Comparison of ENCODE assay signal across 21 mouse cellular contexts in the genomic region with DNA sequence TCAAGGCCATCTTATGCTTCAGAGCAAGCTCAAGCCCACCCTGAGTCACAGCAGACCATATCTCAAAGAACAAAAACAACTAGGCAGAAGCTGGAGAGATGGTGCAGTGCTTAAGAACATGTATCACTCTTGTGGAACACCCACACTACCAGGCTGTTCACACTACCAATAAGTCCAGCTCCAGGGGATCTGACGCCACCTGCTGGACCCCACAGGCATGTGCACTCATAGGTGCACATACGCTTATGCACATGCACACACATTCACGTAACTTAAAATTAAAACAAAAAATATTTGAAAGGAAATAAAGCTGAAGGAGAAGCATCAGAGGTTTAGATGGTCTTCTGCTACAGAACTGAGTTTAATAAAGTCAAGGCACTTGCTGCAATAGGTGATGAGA. TPM values are rescaled to one million over a fixed set of nuclear protein-coding genes. Genes with fewer than 3 reads are reported as not detected.
DNase-seq lines count a peak whose midpoint lies in the region; ATAC-seq and TF ChIP-seq lines count a peak whose summit lies in the region.
"Had no signal": no experiment of that assay in that cellular context is flagged by ENCODE, and none has a peak within 500 bp of the region (broad histone marks: within the 10 kb centered on the region; RNA-seq: fewer than 3 reads in every experiment).

No protein-coding gene starts in this region.

- H3K4me2 ChIP-seq in liver, embryonic 12.5 days, result no peak overlapping the region
- H3K4me2 ChIP-seq: forebrain, embryonic 15.5 days; heart, embryonic 15.5 days; limb, embryonic 15.5 days; neural tube, embryonic 13.5 days had no signal

- no peaks in the 10 kb centered on the region for H3K27me3 ChIP-seq in heart, adult 2 months (ENCODE audit: control insufficient read depth, insufficient read depth, low read length)
- H3K27me3 ChIP-seq in liver, adult 2 months (ENCODE audit: control insufficient read depth, insufficient read depth, low read length), result no peaks in the 10 kb centered on the region
- H3K27me3 ChIP-seq in liver, embryonic 12.5 days (replicated peaks), result no peaks in the 10 kb centered on the region
- H3K27me3 ChIP-seq in ES-Bruce4 (ENCODE audit: control insufficient read depth, insufficient read depth, low read length, poor library complexity, severe bottlenecking), result no peaks in the 10 kb centered on the region
- H3K27me3 ChIP-seq: forebrain, embryonic 15.5 days; heart, embryonic 15.5 days; limb, embryonic 15.5 days; neural tube, embryonic 13.5 days had no signal

- WGBS in heart, adult 2 months, result 93% methylated on average over 3 of the region's 3 CpGs
- WGBS in liver, adult 2 months, result 94% methylated on average over 3 of the region's 3 CpGs
- WGBS in liver, embryonic 12.5 days (ENCODE audit: insufficient replicate concordance), result 75% methylated on average over 3 of the region's 3 CpGs

- H3K4me3 ChIP-seq in heart, adult 2 months, result no peak overlapping the region
- H3K4me3 ChIP-seq in liver, adult 2 months (ENCODE audit: insufficient read depth, low read depth, low read length), result no peak overlapping the region
- H3K4me3 ChIP-seq in liver, embryonic 12.5 days, result no peak overlapping the region
- H3K4me3 ChIP-seq in ES-Bruce4 (ENCODE audit: low read depth, low read length), result no peak overlapping the region
- H3K4me3 ChIP-seq: erythroblast, embryonic 14.5 days; forebrain, embryonic 15.5 days; heart, embryonic 15.5 days; limb, embryonic 15.5 days; neural tube, embryonic 13.5 days had no signal

- no peaks in the 10 kb centered on the region for H3K4me1 ChIP-seq in heart, adult 2 months (ENCODE audit: control insufficient read depth, insufficient read depth, low read length)
- H3K4me1 ChIP-seq in liver, adult 2 months (ENCODE audit: control insufficient read depth, insufficient read depth, low read length), result peaks cover 7% of the 10 kb centered on the region; the same call in 1 of the 2 replicates
- H3K4me1 ChIP-seq in liver, embryonic 12.5 days, result no peaks in the 10 kb centered on the region
- H3K4me1 ChIP-seq in ES-Bruce4 (ENCODE audit: control insufficient read depth, insufficient read depth, low read length), result peaks cover 2% of the 10 kb centered on the region
- H3K4me1 ChIP-seq: limb, embryonic 15.5 days had no signal

- H3K27ac ChIP-seq in heart, adult 2 months, result no peak overlapping the region
- no peak overlapping the region for H3K27ac ChIP-seq in liver, adult 2 months (replicated peaks; ENCODE audit: insufficient read depth, low read depth, low read length)
- H3K27ac ChIP-seq in liver, embryonic 12.5 days, result no peak overlapping the region
- no peak overlapping the region for H3K27ac ChIP-seq in ES-Bruce4 (ENCODE audit: insufficient read depth, low read length)
- H3K27ac ChIP-seq: forebrain, embryonic 15.5 days; heart, embryonic 15.5 days; limb, embryonic 15.5 days; neural tube, embryonic 13.5 days had no signal

- peaks cover 5% of the 10 kb centered on the region; the same call in 1 of the 2 replicates for H3K9me3 ChIP-seq in liver, embryonic 12.5 days (replicated peaks)
- no peaks in the 10 kb centered on the region for H3K9me3 ChIP-seq in ES-Bruce4 (replicated peaks; ENCODE audit: control insufficient read depth, insufficient read depth, low read length, poor library complexity, severe bottlenecking)
- H3K9me3 ChIP-seq: forebrain, embryonic 15.5 days; heart, embryonic 15.5 days; limb, embryonic 15.5 days; neural tube, embryonic 13.5 days had no signal

- no peaks in the 10 kb centered on the region for H3K36me3 ChIP-seq in heart, adult 2 months (ENCODE audit: control insufficient read depth, insufficient read depth, low read length)
- H3K36me3 ChIP-seq in liver, adult 2 months (ENCODE audit: control insufficient read depth, insufficient read depth, low read length), result no peaks in the 10 kb centered on the region
- no peaks in the 10 kb centered on the region for H3K36me3 ChIP-seq in liver, embryonic 12.5 days
- H3K36me3 ChIP-seq in ES-Bruce4 (ENCODE audit: control insufficient read depth, insufficient read depth, low read length, poor library complexity, severe bottlenecking), result no peaks in the 10 kb centered on the region
- H3K36me3 ChIP-seq: forebrain, embryonic 15.5 days; G1E; heart, embryonic 15.5 days; limb, embryonic 15.5 days; neural tube, embryonic 13.5 days had no signal

- intact Hi-C loops in heart, adult 2 months (cut with DNase I), result no loop called here
- intact Hi-C loops in heart, postnatal 10 days (cut with DNase I), result no loop called here

- no peak overlapping the region for H3K9ac ChIP-seq in heart, adult 2 months (ENCODE audit: low read depth, low read length)
- no peak overlapping the region for H3K9ac ChIP-seq in liver, adult 2 months (ENCODE audit: low read depth, low read length)
- H3K9ac ChIP-seq in liver, embryonic 12.5 days, result no peak overlapping the region
- no peak overlapping the region for H3K9ac ChIP-seq in ES-Bruce4 (ENCODE audit: low read depth, poor library complexity, severe bottlenecking)
- H3K9ac ChIP-seq: forebrain, embryonic 15.5 days; heart, embryonic 15.5 days; limb, embryonic 15.5 days; neural tube, embryonic 13.5 days had no signal

- H3K79me2 ChIP-seq in heart, adult 2 months (replicated peaks; ENCODE audit: control insufficient read depth, insufficient read depth, low read length), result no peaks in the 10 kb centered on the region
- H3K79me2 ChIP-seq in liver, adult 2 months (ENCODE audit: control insufficient read depth, insufficient read depth, low read length), result no peaks in the 10 kb centered on the region

- no peak for TF ChIP-seq EP300 in heart, adult 2 months (IDR thresholded peaks at IDR 0.05; ENCODE audit: insufficient read depth, low read depth, low read length)
- no peak for TF ChIP-seq EP300 in ES-Bruce4 (IDR thresholded peaks at IDR 0.05; ENCODE audit: insufficient read depth, low read depth, low read length)

- TF ChIP-seq CTCF in heart, adult 2 months (IDR thresholded peaks at IDR 0.05), result peak; percentile 39
- peak; percentile 39; the same call in 1 of the 2 replicates for TF ChIP-seq CTCF in liver, adult 2 months (IDR thresholded peaks at IDR 0.05; ENCODE audit: low read depth, low read length)
- peak; percentile 36 for TF ChIP-seq CTCF in ES-Bruce4 (IDR thresholded peaks at IDR 0.05; ENCODE audit: low read depth, low read length)

- TF ChIP-seq POLR2A in heart, adult 2 months (IDR thresholded peaks at IDR 0.05; ENCODE audit: insufficient read depth, low read depth, low read length), result no peak
- TF ChIP-seq POLR2A in liver, adult 2 months (IDR thresholded peaks at IDR 0.05; ENCODE audit: extremely low read depth, insufficient read depth, low read length), result no peak
- no peak for TF ChIP-seq POLR2A in ES-Bruce4 (IDR thresholded peaks at IDR 0.05; ENCODE audit: insufficient read depth, low read length)

- ATAC-seq in liver, embryonic 12.5 days, result no peak
- ATAC-seq: forebrain, embryonic 15.5 days; intestine, embryonic 16.5 days had no signal

- DNase-seq in heart, adult 2 months, result no peak
- DNase-seq in heart, postnatal 10 days, result no peak
- no peak for DNase-seq in liver, adult 2 months (ENCODE audit: extremely low read depth, low read depth, low spot score)
- peak; percentile 20 for DNase-seq in induced T-regulatory cell, adult 2 months (ENCODE audit: low read depth)
- no peak for DNase-seq in cerebellum, adult 11-12 months
- DNase-seq: adrenal gland, postnatal 14 days; cerebellum, adult 18-20 months; heart, adult 11 months; kidney, postnatal 36 days; lung, postnatal 14 days; right cerebral cortex, postnatal 25 days; thymus, postnatal 4 days had no signal

RNA-seq across cellular contexts. Expression of gene Ranbp9, which starts 16.7 kb away (rescaled TPM):
- 10 to 100 TPM; 42.2 to 44.2 TPM for total RNA-seq in heart, adult 2 months (2021)
- 16.1 and 22.3 TPM in 2 replicates for polyA plus RNA-seq in heart, adult 2 months (2012; rRNA removed)
- total RNA-seq in heart, postnatal 10 days (2021), result 10 to 100 TPM; 48.9 to 49.0 TPM
- 27.8 and 32.8 TPM in 2 replicates for total RNA-seq in liver, adult 2 months (2014; rRNA removed)
- 10.6 and 17.8 TPM in 2 replicates for polyA plus RNA-seq in liver, adult 2 months (2012; rRNA removed)
- polyA plus RNA-seq in liver, embryonic 12.5 days (2016; fragmentation: Nextera tagmentation; extraction: Ambion mirVana), result 3.3 and 4.5 TPM in 2 replicates
- 69.9 and 79.6 TPM in 2 replicates for polyA plus RNA-seq in ES-Bruce4 (2011; ENCODE audit: insufficient read depth, insufficient read length, low read depth, missing spikeins)
